Mouse (Mus musculus) embryo, embryonic 10.5 days (tissue): Measurements from ENCODE around the gene Dram1.

ENCODE experiments used
- DNase-seq: peaks from one replicate; pipeline ENCODE4 v3.0.0-alpha.2; 2015; ENCODE audit warnings: low spot score

The Dram1 gene

GRCm38 (mm10) chr10:88349800-88350199, 29.1 kb downstream of the Dram1 start:
- peak; percentile 36 for DNase-seq

DNA sequence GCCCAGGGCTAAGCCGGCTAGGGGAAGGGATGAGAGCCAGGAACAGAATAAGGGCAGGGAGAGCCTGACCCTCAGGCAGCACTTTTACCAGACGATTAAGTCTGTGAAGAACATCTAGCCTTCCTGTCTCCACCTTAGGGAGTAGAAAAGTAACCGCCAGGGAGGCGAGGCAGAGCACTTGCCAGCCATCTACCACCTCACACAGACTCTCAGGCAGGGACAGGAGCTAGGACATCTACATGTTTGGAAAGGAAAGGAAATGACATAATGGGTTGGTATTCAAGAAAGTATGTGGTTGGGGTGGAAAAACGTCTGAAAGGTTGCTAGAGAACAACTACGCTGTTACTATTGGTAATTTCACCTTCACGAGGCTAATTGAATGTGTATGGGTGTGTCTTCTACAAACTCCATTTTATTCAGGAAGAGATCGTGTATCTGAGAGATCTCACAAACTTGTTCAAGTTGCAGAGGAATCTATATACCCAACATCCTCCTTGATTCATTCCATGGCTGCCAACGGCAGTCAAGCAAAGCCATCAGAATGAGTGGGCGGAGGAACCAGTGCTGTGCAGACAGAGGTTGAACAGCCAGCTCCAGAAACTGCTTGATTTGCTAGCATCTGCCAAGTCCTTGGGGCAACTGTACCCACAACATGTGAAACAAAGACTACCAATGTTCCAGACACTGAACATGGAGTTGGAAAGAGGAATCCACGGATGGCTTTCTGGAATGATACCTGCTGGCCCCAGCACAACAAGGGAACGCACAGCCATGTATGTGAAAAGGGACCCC, 32.2 kb downstream of the Dram1 start:
- DNase-seq = no peak

- DNase-seq = no peak
Observed at GRCm38 (mm10) chr10:88345899-88346401, 32.9 kb downstream of the Dram1 start.

GRCm38 (mm10) chr10:88341368-88341767, 37.5 kb downstream of the Dram1 start:
- DNase-seq = no peak

GRCm38 (mm10) chr10:88340660-88341059, 38.2 kb downstream of the Dram1 start:
- no peak for DNase-seq

DNA sequence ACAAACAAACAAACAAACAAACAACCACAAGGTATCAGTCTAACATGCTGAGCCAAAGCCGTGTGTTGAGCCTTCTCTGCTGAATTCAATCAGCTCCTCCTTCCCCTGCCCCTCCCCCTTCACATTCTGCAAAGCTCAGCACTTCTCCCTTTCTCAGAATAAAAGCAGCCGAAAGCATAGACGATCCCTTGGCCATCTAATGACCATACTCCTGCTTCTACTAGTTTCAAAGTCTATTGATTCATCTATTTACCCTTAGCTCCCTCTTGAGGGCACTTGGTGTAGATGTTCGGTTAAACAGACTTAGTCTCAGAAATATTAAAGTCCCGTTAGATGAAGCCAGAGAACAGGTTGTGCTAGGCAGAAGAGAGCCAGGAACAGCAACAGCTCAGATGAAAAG, 48.2 kb downstream of the Dram1 start:
- DNase-seq = peak; percentile 52

- DNase-seq = no peak
Observed at GRCm38 (mm10) chr10:88328056-88328450, 50.8 kb downstream of the Dram1 start.

- peak; percentile 93 for DNase-seq
Observed at GRCm38 (mm10) chr10:88327160-88328055, 51.5 kb downstream of the Dram1 start.

DNA sequence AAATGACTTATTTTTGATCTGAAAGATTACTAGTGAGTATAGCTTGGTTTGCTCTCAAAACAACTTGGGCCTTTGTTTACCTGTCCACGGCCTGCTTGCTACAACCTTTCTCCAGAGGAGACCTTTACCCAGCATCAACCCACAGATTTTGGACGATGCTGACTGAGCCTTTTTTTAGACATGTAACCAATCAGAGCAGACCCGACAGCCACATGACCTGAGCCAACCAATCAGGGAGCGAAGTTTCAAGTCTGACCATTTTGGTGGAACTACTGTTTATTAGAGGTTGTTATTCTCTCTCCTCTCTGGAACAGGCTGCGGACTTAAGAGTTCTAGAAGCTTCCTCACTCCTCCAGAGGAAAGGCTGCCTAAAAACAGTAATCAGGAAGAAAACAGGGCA, 57.1 kb downstream of the Dram1 start:
- no peak for DNase-seq

DNA sequence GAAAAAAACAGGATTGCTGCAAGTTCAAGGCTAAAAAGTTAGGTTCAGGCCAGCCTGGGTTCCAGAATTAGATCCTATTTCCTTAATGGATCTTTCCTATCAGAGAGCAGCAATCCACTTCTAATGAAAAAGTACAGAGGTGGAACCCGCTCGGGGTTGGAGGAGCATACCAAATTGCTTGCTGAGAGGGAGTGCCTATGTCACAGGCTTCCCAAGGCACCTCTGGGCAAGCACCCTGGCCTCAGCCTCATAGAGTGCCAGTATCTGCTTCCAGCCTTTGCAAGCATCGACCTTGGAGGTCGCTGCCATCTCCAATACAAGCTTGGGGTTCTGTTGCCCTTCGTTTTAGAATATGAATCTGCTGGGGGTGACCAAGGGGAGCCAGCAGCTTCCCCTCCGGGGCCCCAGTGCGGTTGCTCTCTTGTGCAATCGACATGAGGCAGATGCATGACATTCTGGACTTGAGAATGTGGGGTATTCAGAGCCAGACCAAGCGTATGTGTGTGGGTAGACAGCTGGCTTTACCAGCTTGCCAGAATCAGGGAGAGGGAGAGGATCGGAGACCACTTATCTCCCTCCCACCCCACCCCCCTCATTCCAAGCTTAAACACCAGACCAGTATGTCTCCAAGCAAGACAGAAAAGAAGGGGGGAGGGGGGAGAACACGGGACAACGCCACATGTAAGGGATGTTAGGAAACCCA, 58.0 kb downstream of the Dram1 start:
- no peak for DNase-seq

GRCm38 (mm10) chr10:88318179-88318578, 60.7 kb downstream of the Dram1 start:
- no peak for DNase-seq

DNA sequence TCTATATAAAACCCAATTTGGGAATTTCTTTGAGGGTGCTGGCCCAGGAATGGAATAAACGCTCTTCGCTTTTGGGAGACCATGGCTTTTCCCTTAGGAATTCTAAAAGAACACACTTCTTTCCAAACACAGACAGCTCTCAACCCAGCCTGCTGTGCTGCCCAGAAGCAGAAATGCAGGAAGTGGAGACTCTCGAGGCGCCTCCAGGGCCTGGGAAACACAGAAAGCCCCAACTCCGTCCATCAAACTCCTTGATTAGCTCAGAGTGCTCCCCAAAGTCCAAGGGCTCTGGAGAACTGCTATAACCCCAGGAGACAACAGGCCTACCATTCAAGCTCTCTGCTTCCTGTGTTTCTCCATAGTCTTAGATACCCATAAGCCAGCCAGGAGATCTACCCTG, 61.7 kb downstream of the Dram1 start:
- no peak for DNase-seq

GRCm38 (mm10) chr10:88314841-88315240, 64.0 kb downstream of the Dram1 start:
- no peak for DNase-seq

GRCm38 (mm10) chr10:88309851-88310250, 69.0 kb downstream of the Dram1 start:
- no peak for DNase-seq

- no peak for DNase-seq
Observed at GRCm38 (mm10) chr10:88306235-88306634, 72.6 kb downstream of the Dram1 start.

DNA sequence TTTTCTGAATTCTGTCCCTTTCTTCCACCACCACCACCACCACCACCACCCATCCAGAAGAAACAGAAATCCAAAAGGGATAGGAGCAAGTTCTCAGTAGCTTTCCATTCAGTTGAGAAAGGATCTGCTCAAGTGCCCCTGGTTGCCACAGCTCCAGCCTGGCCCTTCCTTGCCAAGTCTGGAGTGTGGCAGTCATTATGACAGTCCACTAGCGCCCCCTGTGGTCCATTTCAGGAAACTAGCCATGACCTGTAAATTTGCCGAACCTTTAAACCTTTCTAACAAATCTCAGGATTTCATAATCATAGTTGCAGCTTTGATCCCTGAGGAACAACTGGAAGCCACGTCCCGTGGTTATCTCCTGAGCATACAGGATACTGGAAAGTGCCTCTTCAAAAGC, 74.6 kb downstream of the Dram1 start:
- peak; percentile 88 for DNase-seq

DNA sequence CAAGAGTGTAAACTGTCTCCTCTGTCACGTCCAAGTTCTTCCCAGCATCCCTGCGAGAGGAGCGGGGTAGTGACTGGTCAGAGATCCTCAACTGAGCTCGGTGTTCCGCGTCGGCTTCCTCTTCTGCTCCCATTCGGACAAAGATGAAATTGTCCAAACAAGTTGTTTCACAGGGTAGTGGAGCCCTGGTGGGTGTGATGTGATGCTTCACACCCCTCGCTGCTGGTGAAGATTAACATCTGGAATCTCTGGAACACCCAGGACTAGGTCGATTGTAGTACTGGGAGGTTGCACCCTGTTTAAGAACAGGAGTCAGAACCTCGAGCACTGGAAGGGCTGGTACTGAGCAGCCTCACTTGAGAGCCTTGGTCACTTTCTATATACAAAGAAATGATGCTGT, 75.8 kb downstream of the Dram1 start:
- no peak for DNase-seq

GRCm38 (mm10) chr10:88301802-88302470, 76.9 kb downstream of the Dram1 start:
- no peak for DNase-seq

DNA sequence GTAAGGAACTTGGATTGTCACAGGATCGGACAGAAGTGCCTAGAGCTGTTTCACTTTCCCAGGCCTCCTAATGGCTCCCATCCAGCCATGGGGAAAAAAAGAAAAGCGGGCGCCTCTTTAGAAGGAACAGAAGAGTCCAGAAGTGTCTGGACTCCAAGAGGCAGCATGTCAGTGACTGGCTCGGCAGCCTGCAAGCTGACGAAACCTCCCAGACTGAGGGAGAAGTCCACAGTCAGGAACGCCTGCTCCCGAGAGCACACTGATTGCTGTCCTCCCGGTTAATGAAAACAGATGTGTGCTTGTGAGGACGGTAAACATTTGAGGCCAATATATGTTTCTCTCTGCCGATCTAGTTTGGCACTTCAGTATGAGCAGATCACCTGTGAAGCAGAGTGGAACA, 81.9 kb downstream of the Dram1 start:
- DNase-seq = no peak

- no peak for DNase-seq
Observed at GRCm38 (mm10) chr10:88295091-88295490, 83.8 kb downstream of the Dram1 start.

- DNase-seq = no peak
Observed at GRCm38 (mm10) chr10:88288061-88288460, 90.8 kb downstream of the Dram1 start.

- DNase-seq = no peak
Observed at GRCm38 (mm10) chr10:88287261-88287660, 91.6 kb downstream of the Dram1 start.
